Mouse (Mus musculus) forebrain, embryonic 16.5 days (tissue): ENCODE results near the gene Sstr4. TPM values are rescaled to one million over a fixed set of nuclear protein-coding genes. Genes with fewer than 3 reads are reported as not detected.

Source experiments
- ATAC-seq: fragments of 200-750 bp; cut with Nextera tagmentation; 2 replicates; pipeline ENCODE4 v1.8.0; 2017; ENCODE audit warnings: mild to moderate bottlenecking, moderate library complexity
- H3K27ac ChIP-seq: fragments of 300-500 bp; sonication (generic); 2 replicates; pipeline ENCODE4 v1.5.1; 2014; ENCODE audit warnings: low read length, control low read depth
- H3K27me3 ChIP-seq: fragments of 300-500 bp; sonication (generic); replicated peaks from 2 replicates; pipeline ENCODE4 v1.6.1; 2014; ENCODE audit warnings: low read length; ENCODE audit not compliant: control insufficient read depth, insufficient read depth
- H3K36me3 ChIP-seq: fragments of 300-500 bp; sonication (generic); 2 replicates; pipeline ENCODE4 v1.6.1; 2014; ENCODE audit not compliant: control insufficient read depth, insufficient read depth
- H3K4me1 ChIP-seq: fragments of 300-500 bp; sonication (generic); replicated peaks from 2 replicates; pipeline ENCODE4 v1.6.1; 2014; ENCODE audit warnings: low read length; ENCODE audit not compliant: control insufficient read depth, insufficient read depth
- H3K4me2 ChIP-seq: fragments of 300-500 bp; sonication (generic); 2 replicates; pipeline ENCODE4 v1.6.1; 2014; ENCODE audit warnings: mild to moderate bottlenecking, low read length, control low read depth
- H3K4me3 ChIP-seq: fragments of 300-500 bp; sonication (generic); replicated peaks from 2 replicates; pipeline ENCODE4 v1.5.1; 2014; ENCODE audit warnings: mild to moderate bottlenecking, low read length, control low read depth
- H3K9ac ChIP-seq: fragments of 300-500 bp; sonication (generic); replicated peaks from 2 replicates; pipeline ENCODE4 v1.6.1; 2014; ENCODE audit warnings: low read depth, low read length, control low read depth
- H3K9me3 ChIP-seq: fragments of 300-500 bp; sonication (generic); 2 replicates; pipeline ENCODE4 v1.6.1; 2016; ENCODE audit warnings: low read length; ENCODE audit not compliant: control insufficient read depth
- WGBS: fragments of 180-500 bp; shearing (Covaris S2); extraction: QIAGEN DNeasy Blood & Tissue Kit; methylation state at CpG from one replicate; pipeline ENCODE4 v1.1.7; 2014; 5-methylcytosine and 5-hydroxymethylcytosine counted together
- polyA plus RNA-seq: library from polyadenylated mRNA; unstranded; fragments of >200 nt; fragmentation: Nextera tagmentation; extraction: Ambion mirVana; gene quantifications from 2 replicates; pipeline ENCODE4 v1.2.1, GENCODE M21; 2015

Sstr4 gene
- polyA plus RNA-seq, 1 experiment from 2014 or later: 1.6 TPM

GRCm38 (mm10) chr2:148406160-148406970 lies 11.2 kb downstream of the Sstr4 start:
- H3K4me3 ChIP-seq: peak overlapping the region; percentile 38
- H3K27me3 ChIP-seq: peaks cover 30% of the 10 kb centered on the region
- peaks cover 23% of the 10 kb centered on the region for H3K4me1 ChIP-seq
- WGBS: 11% methylated on average over 34 of the region's 34 CpGs
- H3K9me3 ChIP-seq: no peaks in the 10 kb centered on the region
- no peak overlapping the region for H3K27ac ChIP-seq
- H3K36me3 ChIP-seq: no peaks in the 10 kb centered on the region
- peak; percentile 17; the same call in 1 of the 2 replicates for ATAC-seq
- H3K4me2 ChIP-seq: peak overlapping the region; percentile 49
- H3K9ac ChIP-seq: no peak overlapping the region

DNA sequence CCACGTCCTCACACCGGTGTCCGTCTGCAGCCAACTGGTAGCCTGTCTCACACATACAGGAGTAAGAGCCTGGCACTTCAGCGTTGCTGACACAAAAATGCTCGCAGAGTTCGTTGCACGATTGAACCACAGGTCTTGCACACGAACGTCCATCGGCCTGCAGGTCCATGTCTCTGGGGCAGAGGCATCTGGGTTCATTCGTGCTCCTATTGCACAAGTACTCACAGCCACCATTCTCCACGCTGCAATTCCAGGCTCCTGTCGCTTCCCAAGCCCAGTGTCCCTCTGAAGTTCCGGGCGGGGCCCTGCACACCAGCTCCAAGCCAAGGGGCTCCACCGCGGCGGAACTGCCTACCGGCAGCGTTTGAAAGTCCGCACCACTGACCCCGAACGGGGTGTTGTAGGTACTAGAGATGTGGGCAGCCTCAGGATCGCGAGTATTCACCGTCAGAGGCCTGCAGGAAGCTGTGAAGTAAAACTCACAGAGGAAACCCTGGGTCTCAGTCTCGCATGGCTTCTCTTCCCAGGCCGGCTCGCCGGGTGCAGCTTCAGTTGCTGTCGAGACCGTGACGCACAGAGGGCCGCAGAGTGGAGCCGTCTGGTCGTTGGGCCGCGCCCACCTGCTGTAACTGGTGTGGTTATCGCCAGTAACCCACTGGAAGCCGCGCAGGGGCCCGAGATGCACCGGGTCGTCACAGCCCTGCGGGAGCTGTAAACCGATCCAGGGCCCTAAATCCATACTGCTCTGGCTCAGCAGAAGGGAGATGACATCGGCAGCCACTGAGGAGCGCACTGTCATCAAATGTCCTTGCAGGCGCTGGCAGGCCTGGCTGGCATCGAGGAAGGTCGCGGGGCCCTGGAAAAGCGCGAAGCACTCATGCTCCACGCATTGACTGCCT lies 12.1 kb downstream of the Sstr4 start:
- peak overlapping the region; percentile 49 for H3K4me2 ChIP-seq
- ATAC-seq: peak; percentile 39
- H3K9ac ChIP-seq: peak overlapping the region; percentile 30
- H3K27ac ChIP-seq: no peak overlapping the region
- H3K27me3 ChIP-seq: peaks cover 30% of the 10 kb centered on the region
- 4% methylated on average over 55 of the region's 55 CpGs for WGBS
- no peaks in the 10 kb centered on the region for H3K9me3 ChIP-seq
- peaks cover 23% of the 10 kb centered on the region for H3K4me1 ChIP-seq
- no peaks in the 10 kb centered on the region for H3K36me3 ChIP-seq
- peak overlapping the region; percentile 38 for H3K4me3 ChIP-seq

DNA sequence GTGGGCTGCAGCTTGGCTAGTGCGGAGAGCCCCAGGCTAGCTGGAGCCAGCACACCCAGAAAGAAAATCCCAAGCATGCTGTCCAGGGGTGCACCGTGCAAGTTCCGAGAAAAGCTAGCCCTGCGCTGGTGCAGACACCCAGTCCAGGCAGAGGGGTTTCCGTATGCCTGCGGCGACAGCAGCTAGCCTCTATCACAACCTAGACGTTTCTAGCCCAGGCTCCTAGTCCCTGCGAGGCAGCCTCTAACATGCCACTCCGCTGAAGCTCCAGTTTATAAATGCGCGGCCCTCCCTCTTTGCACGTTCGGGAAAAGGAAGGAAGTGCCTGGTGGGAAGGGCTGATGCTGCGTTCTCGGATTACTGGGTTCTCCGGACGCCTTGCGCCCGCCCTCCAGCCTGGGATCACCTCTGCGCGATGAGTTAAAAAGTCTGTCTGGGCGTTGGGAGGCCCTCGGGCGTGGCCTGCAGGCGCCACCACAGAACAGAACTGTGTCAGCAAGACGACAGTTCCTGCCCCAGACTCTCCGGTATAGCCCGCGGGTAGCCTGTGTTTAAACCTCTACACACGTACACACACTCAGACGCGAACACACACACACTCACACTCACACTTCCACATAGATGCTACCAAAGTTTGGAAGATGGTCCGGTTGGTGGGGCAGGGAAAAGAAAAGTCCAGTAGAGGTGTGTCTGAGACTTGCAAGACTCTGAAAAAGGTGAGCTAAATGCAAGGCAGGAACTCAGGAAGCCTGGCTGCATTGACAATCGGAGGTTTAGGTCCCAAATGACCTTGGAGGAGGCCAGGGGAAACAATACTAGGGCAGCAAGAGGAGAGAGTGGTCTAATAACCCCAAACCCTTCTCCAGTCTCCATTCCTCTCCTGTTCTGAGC lies 13.0 kb downstream of the Sstr4 start, which contains the start of gene Thbd:
Gene Thbd, minus strand, starts transcription at position 319 of the 891 bp plus-strand sequence.
- Histone ChIP-seq H3K27me3 (peaks cover 30% of the 10 kb centered on the region), H3K36me3 (no peaks in the 10 kb centered on the region), H3K4me3 (peak within 1 kb of the TSS; percentile 38), H3K4me2 (peak within 1 kb of the TSS; percentile 49), H3K9ac (peak within 1 kb of the TSS; percentile 30), H3K9me3 (no peaks in the 10 kb centered on the region), H3K27ac (no peak within 1 kb of the TSS), H3K4me1 (peaks cover 23% of the 10 kb centered on the region)
- ATAC-seq: peak; percentile 54
- 2% methylated on average over 35 of the region's 35 CpGs for WGBS

GRCm38 (mm10) chr2:148408761-148409120 lies 13.6 kb downstream of the Sstr4 start:
- Histone ChIP-seq H3K9me3 (no peaks in the 10 kb centered on the region), H3K27ac (no peak overlapping the region), H3K4me2 (no peak overlapping the region), H3K36me3 (no peaks in the 10 kb centered on the region), H3K4me1 (peaks cover 23% of the 10 kb centered on the region), H3K27me3 (peaks cover 30% of the 10 kb centered on the region), H3K4me3 (no peak overlapping the region), H3K9ac (no peak overlapping the region)
- WGBS: 5% methylated on average over 6 of the region's 6 CpGs
- 0 out of 2 replicates have a peak, but pooled peaks have one; percentile 1 for ATAC-seq

DNA sequence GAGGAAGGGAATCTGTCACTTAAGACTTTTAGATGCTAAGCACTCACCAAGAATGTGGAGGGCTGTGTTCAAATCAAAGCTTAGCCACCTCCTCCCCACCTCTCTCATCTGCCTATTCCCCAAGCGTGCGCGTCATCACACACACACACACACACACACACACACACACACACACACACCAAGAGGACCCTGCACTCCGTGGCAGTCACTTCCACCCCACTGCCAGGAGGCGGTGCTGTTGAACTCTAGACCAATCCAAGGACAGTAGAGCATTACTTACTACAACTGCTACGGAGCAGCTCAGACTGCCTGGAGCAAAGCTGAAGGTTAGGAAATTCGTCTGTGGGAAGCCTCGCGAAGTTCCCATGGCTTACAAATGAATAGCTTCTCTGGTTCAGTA lies 14.0 kb downstream of the Sstr4 start:
- H3K4me3 ChIP-seq: no peak overlapping the region
- H3K9ac ChIP-seq: no peak overlapping the region
- H3K27me3 ChIP-seq: peaks cover 30% of the 10 kb centered on the region
- 17% methylated on average over 9 of the region's 9 CpGs for WGBS
- H3K27ac ChIP-seq: no peak overlapping the region
- H3K4me2 ChIP-seq: no peak overlapping the region
- peaks cover 23% of the 10 kb centered on the region for H3K4me1 ChIP-seq
- H3K9me3 ChIP-seq: no peaks in the 10 kb centered on the region
- ATAC-seq: peak; percentile 76
- no peaks in the 10 kb centered on the region for H3K36me3 ChIP-seq

- H3K4me1 ChIP-seq: peaks cover 23% of the 10 kb centered on the region
- 96% methylated on average over 1 of the region's 1 CpGs for WGBS
- ATAC-seq: no peak
- H3K9me3 ChIP-seq: no peaks in the 10 kb centered on the region
- H3K9ac ChIP-seq: no peak overlapping the region
- H3K36me3 ChIP-seq: no peaks in the 10 kb centered on the region
- H3K27ac ChIP-seq: no peak overlapping the region
- no peak overlapping the region for H3K4me2 ChIP-seq
- H3K4me3 ChIP-seq: no peak overlapping the region
- H3K27me3 ChIP-seq: peaks cover 30% of the 10 kb centered on the region
Measured at GRCm38 (mm10) chr2:148409821-148410220, 14.7 kb downstream of the Sstr4 start.

DNA sequence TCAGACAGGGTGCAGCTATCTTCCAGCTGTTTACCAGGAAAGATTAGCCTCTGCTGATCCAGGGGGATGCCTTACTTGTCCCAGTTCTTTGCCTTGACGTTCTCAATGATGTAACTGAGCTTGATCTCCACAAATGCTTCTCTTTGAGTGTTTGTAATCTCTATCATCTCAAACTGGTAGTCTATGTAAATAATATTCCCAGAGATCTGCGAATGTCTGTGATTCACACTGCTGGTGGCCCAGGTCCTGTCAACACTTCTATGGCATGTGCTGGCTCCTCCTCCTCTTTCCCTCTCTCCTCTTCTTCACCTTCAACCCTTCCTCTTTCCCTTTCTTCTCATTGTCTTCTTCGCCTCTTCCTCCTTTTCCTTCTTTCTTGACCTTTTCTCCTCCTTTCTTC lies 24.0 kb downstream of the Sstr4 start:
- H3K4me2 ChIP-seq: no peak overlapping the region
- no peaks in the 10 kb centered on the region for H3K4me1 ChIP-seq
- no peak for ATAC-seq
- H3K36me3 ChIP-seq: no peaks in the 10 kb centered on the region
- no peak overlapping the region for H3K27ac ChIP-seq
- no peaks in the 10 kb centered on the region for H3K9me3 ChIP-seq
- 71% methylated on average over 3 of the region's 3 CpGs for WGBS
- no peak overlapping the region for H3K4me3 ChIP-seq
- no peaks in the 10 kb centered on the region for H3K27me3 ChIP-seq
- H3K9ac ChIP-seq: no peak overlapping the region

DNA sequence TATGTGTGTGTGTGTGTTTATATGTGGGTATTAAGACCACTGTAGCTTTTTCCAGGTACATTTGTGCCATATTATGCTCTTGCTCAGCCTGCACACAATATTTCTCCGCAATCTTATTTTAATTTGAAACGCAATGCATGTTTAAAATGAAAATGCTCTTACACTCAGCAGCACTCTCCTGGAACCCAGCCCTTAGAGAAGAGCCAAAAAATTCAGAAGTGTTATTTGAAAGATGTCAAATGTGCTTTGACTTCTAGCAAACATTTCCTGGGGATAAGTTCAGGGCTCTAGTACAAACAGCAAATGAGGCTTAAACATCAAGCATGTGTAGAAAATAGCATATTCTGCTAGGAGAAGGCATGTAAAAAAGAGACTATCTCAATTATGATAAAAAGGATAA lies 24.6 kb downstream of the Sstr4 start:
- H3K4me1 ChIP-seq: no peaks in the 10 kb centered on the region
- H3K27me3 ChIP-seq: no peaks in the 10 kb centered on the region
- H3K9ac ChIP-seq: no peak overlapping the region
- no peaks in the 10 kb centered on the region for H3K9me3 ChIP-seq
- H3K4me3 ChIP-seq: no peak overlapping the region
- WGBS: 83% methylated on average over 2 of the region's 2 CpGs
- ATAC-seq: no peak
- H3K36me3 ChIP-seq: no peaks in the 10 kb centered on the region
- no peak overlapping the region for H3K27ac ChIP-seq
- H3K4me2 ChIP-seq: no peak overlapping the region
